In genomic region chr8:75109236-75109967, GRCm38 (mm10) we compare ENCODE assay signal across 8 mouse cellular contexts. TPM values are rescaled to one million over a fixed set of nuclear protein-coding genes. Genes with fewer than 3 reads are reported as not detected.
DNase-seq lines count a peak whose midpoint lies in the region; ATAC-seq lines count a peak whose summit lies in the region.

Mcm5 (plus strand) TSS chr8:75109569.

- ATAC-seq in CD4-positive, CD25-positive, alpha-beta regulatory T cell, adult 4 months, result peak; percentile 96
- peak; percentile 96 for ATAC-seq in heart, embryonic 14.5 days (ENCODE audit: insufficient number of reproducible peaks, insufficient read depth, low FRiP score, low read depth)
- peak; percentile 93 for ATAC-seq in liver, embryonic 13.5 days (ENCODE audit: low read depth)
- ATAC-seq in stomach, embryonic 16.5 days (ENCODE audit: insufficient read depth, low FRiP score), result peak; percentile 98

- H3K4me3 ChIP-seq in heart, embryonic 14.5 days (ENCODE audit: control insufficient read depth in 1 of 2, insufficient read depth in 1 of 2, low read depth in 1 of 2, low read length in 2 of 2), result peak within 1 kb of the TSS; percentile 75 to 94
- H3K4me3 ChIP-seq in liver, embryonic 13.5 days (replicated peaks), result peak within 1 kb of the TSS; percentile 95
- peak within 1 kb of the TSS; percentile 91 for H3K4me3 ChIP-seq in stomach, embryonic 16.5 days (replicated peaks; ENCODE audit: low read length)

- H3K27me3 ChIP-seq in heart, embryonic 14.5 days (ENCODE audit: control insufficient read depth, insufficient read depth, low read length), result no peaks in the 10 kb centered on the region
- 0 out of 2 replicates have a peak, but pooled peaks cover 3% of the 10 kb centered on the region for H3K27me3 ChIP-seq in liver, embryonic 13.5 days
- no peaks in the 10 kb centered on the region for H3K27me3 ChIP-seq in stomach, embryonic 16.5 days (ENCODE audit: control insufficient read depth, insufficient read depth, low read length)

- H3K9ac ChIP-seq in heart, embryonic 14.5 days (ENCODE audit: low read length), result peak within 1 kb of the TSS; percentile 84
- peak within 1 kb of the TSS; percentile 95 for H3K9ac ChIP-seq in liver, embryonic 13.5 days
- peak within 1 kb of the TSS; percentile 94 for H3K9ac ChIP-seq in stomach, embryonic 16.5 days (ENCODE audit: low read length)

- WGBS in heart, embryonic 14.5 days, result under 1% methylated on average over 59 of the region's 59 CpGs
- WGBS in liver, embryonic 13.5 days (ENCODE audit: insufficient replicate concordance), result under 1% methylated on average over 59 of the region's 59 CpGs
- WGBS in stomach, embryonic 16.5 days, result under 1% methylated on average over 59 of the region's 59 CpGs

- no peaks in the 10 kb centered on the region for H3K9me3 ChIP-seq in heart, embryonic 14.5 days (ENCODE audit: control insufficient read depth, low read length)
- no peaks in the 10 kb centered on the region for H3K9me3 ChIP-seq in liver, embryonic 13.5 days (replicated peaks)
- H3K9me3 ChIP-seq in stomach, embryonic 16.5 days (replicated peaks; ENCODE audit: control insufficient read depth, low read length), result no peaks in the 10 kb centered on the region

- peak; percentile 100 for DNase-seq in c-Kit-negative CD71-positive TER-119-positive erythroid progenitor cells, embryonic 14.5 days (ENCODE audit: low read depth, low spot score)
- DNase-seq in fibroblast of lung, adult 2 months (ENCODE audit: low read depth), result peak; percentile 99
- DNase-seq in kidney, postnatal 14 days, result peak; percentile 100
- DNase-seq in liver, embryonic 13.5 days, result peak; percentile 99
- peak; percentile 100 for DNase-seq in neural tube, embryonic 10.5 days (ENCODE audit: extremely low spot score, low spot score)

- peaks cover 38% of the 10 kb centered on the region for H3K36me3 ChIP-seq in heart, embryonic 14.5 days (ENCODE audit: control insufficient read depth, insufficient read depth, low read length)
- H3K36me3 ChIP-seq in liver, embryonic 13.5 days, result peaks cover 46% of the 10 kb centered on the region
- peaks cover 17% of the 10 kb centered on the region; the same call in 1 of the 2 replicates for H3K36me3 ChIP-seq in stomach, embryonic 16.5 days (ENCODE audit: control insufficient read depth, insufficient read depth, low read length)

- H3K4me2 ChIP-seq in heart, embryonic 14.5 days (ENCODE audit: low read length), result peak within 1 kb of the TSS; percentile 92
- peak within 1 kb of the TSS; percentile 83 for H3K4me2 ChIP-seq in liver, embryonic 13.5 days
- H3K4me2 ChIP-seq in stomach, embryonic 16.5 days (ENCODE audit: low read depth, low read length), result peak within 1 kb of the TSS; percentile 86

- peaks cover 2 to 12% of the 10 kb centered on the region in 2 experiments; a peak in 3 of 4 replicates for H3K4me1 ChIP-seq in heart, embryonic 14.5 days (ENCODE audit: control insufficient read depth in 2 of 2, insufficient read depth in 2 of 2, low read length in 2 of 2)
- peaks cover 50% of the 10 kb centered on the region for H3K4me1 ChIP-seq in liver, embryonic 13.5 days (replicated peaks)
- H3K4me1 ChIP-seq in stomach, embryonic 16.5 days (ENCODE audit: control insufficient read depth, insufficient read depth, low read length), result peaks cover 16% of the 10 kb centered on the region

- peak within 1 kb of the TSS; percentile 76 to 83 for H3K27ac ChIP-seq in heart, embryonic 14.5 days (replicated peaks in 1 of 2; ENCODE audit: control insufficient read depth in 1 of 2, insufficient read depth in 1 of 2, low read depth in 2 of 2, low read length in 2 of 2)
- H3K27ac ChIP-seq in liver, embryonic 13.5 days, result peak within 1 kb of the TSS; percentile 80
- peak within 1 kb of the TSS; percentile 86 for H3K27ac ChIP-seq in stomach, embryonic 16.5 days (ENCODE audit: low read length)

RNA-seq across cellular contexts. Expression of gene Mcm5, which starts in this region (rescaled TPM):
- 10 to 100 TPM; 32.9 to 59.3 TPM for polyA plus RNA-seq in CD4-positive, CD25-positive, alpha-beta regulatory T cell, adult 4 months (2017; shearing (Covaris generic))
- polyA plus RNA-seq in heart, embryonic 14.5 days (2014; fragmentation: Nextera tagmentation; extraction: Ambion mirVana), result 63.7 and 71.7 TPM in 2 replicates
- polyA plus RNA-seq in liver, embryonic 13.5 days (2015; fragmentation: Nextera tagmentation; extraction: Ambion mirVana), result 207 and 233 TPM in 2 replicates
- polyA plus RNA-seq in stomach, embryonic 16.5 days (2015; fragmentation: Nextera tagmentation; extraction: Ambion mirVana), result 112 and 117 TPM in 2 replicates

Comparison
In these comparisons a context has a peak if more than half of its experiments do, and no peak if none do; other contexts are left out.
1. Peak in every context shown above with its lines: DNase-seq, ATAC-seq, H3K4me3 ChIP-seq and H3K27ac ChIP-seq.